Mouse (Mus musculus): Measurements from ENCODE around the gene Hipk4.

The Hipk4 gene

DNA sequence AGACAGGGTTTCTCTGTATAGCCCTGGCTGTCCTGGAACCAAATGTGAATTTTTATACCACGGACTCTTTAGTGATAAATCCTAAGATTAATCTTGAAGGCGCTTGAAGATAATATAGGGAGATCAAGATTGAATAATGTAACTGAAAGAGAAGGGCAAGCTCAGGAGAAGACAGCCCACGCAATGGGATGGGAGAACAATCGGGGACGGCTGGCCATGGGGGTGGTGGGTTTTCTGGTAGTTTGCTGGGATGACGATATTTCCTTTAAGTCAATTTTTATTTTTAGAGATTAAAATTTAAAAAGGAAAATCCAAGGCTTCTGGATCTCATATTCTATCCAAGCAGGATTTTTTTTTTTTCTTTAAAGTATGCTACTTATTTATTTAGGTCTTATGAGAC, 20.0 kb downstream of the Hipk4 start:
- no peak for TF ChIP-seq GATA4 (IDR thresholded peaks at IDR 0.05; ENCODE audit: insufficient replicate concordance, low read length)

GRCm38 (mm10) chr7:27543851-27544250, 20.8 kb downstream of the Hipk4 start:
- no peak for TF ChIP-seq GATA4 (IDR thresholded peaks at IDR 0.05; ENCODE audit: insufficient replicate concordance, low read length)

GRCm38 (mm10) chr7:27544675-27545370, 21.8 kb downstream of the Hipk4 start:
- no peak for TF ChIP-seq GATA4 (IDR thresholded peaks at IDR 0.05; ENCODE audit: insufficient replicate concordance, low read length)

- TF ChIP-seq GATA4 (IDR thresholded peaks at IDR 0.05; ENCODE audit: insufficient replicate concordance, low read length) = no peak
Observed at GRCm38 (mm10) chr7:27549597-27549996, 26.5 kb downstream of the Hipk4 start.

DNA sequence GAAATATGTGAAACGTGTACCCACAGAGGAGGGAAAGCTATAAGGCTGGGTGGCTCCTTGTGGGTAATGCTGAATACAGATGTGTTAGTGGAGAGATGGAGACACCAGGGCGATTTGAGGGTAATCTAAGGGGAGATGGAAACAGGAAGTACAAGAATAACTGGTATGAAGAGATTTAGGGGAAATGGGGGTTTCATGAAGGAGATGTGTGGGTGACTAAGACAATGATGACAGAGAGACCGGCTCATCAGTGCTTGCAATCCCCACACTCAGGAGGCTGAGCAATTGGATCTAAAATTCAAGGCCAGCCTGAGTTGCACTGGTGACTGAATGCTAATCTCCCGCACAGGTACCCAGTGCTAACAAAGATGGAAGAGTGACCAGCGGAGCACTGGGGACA, 29.0 kb downstream of the Hipk4 start:
- TF ChIP-seq GATA4 (IDR thresholded peaks at IDR 0.05; ENCODE audit: insufficient replicate concordance, low read length) = no peak

- 0 out of 2 replicates have a peak, but pooled peaks have one; percentile 54 for TF ChIP-seq GATA4 (IDR thresholded peaks at IDR 0.05; ENCODE audit: insufficient replicate concordance, low read length)
Observed at GRCm38 (mm10) chr7:27552931-27553513, 30.0 kb downstream of the Hipk4 start, which contains the start of the genes Pld3 and 2310022A10Rik. TSS of gene Pld3 (minus strand) at chr7:27553218. TSS of gene 2310022A10Rik (plus strand) at chr7:27553233.

DNA sequence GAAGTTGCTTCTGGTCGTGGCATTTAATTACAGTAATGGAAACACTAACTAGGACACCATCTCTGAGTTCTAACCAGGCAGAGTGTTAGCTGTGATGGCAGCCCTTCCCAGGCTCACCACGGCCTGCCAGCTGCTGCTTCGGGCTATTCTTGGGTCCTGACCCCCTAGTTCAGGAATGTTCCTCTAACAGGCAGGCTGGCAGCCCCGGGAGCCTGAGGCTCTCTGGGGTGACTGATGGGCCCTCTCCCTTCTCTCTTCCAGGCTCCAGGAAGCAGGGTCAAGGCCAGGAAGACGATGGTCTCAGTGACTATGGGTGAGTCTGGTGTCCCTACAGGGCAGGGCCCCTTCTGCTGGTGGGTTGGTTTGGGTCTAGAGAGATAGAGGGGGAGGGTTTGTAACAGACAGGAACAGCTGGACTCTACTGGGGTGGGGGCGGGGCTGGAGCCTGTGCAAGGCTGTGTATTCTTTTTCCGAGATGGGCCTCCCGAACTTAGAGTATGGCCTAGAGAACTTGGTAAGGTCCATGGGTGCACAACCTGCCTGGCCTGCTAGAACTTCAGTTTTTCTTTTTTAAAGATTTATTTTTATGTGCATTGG, 37.3 kb downstream of the Hipk4 start:
- TF ChIP-seq GATA4 (IDR thresholded peaks at IDR 0.05; ENCODE audit: insufficient replicate concordance, low read length) = no peak

DNA sequence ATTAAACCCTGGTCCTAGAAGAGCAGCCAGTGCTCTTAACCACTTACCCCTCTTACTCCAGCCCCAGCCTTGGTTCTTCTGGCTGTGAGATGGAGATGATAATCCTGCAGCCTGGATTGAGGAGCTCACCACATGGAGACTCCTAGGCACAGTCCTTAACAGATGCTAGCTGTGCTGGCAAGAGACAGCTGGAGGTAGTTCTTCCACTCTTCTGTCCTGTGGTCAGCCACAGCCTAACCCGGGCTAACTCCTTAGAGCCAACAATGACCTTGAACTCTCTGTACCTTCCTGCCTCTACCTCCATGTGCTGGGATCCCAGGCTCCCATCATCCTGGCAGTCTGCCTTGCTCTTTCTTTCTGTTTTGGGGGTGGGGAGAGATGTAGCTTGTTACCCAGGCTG, 37.9 kb downstream of the Hipk4 start:
- TF ChIP-seq GATA4 (IDR thresholded peaks at IDR 0.05; ENCODE audit: insufficient replicate concordance, low read length) = no peak

DNA sequence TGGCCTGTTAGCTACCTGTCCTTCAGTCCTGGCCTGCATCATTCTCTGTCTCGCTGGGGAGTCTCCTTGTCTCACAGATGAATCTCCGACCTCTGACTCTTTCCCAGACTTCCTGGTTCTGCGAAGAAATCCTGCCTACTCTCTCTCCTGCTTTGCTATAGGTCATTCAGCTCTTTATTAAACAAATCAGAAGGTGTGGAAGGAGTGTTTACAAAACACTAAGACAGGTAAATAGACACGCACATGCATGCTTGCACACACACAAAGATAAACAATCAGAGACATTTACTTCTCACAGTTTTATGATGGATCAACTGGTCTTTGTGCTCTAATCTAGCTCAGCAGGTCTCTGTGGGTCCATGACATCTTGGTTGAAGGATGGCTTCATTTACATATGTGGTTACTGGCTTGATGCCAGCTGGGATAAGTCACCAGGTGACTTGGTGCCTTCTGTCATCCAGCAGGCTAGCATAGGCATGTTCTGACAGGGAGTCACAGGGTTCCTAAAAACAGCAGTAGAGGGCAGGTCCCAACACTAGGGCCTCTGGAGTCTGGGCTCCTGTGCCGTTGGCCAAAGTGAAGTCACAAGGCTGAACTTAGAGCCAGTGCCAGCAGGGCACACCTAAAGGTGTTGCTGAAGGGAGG, 46.6 kb downstream of the Hipk4 start:
- no peak for TF ChIP-seq GATA4 (IDR thresholded peaks at IDR 0.05; ENCODE audit: insufficient replicate concordance, low read length)

GRCm38 (mm10) chr7:27572133-27572532, 49.1 kb downstream of the Hipk4 start:
- no peak for TF ChIP-seq GATA4 (IDR thresholded peaks at IDR 0.05; ENCODE audit: insufficient replicate concordance, low read length)

DNA sequence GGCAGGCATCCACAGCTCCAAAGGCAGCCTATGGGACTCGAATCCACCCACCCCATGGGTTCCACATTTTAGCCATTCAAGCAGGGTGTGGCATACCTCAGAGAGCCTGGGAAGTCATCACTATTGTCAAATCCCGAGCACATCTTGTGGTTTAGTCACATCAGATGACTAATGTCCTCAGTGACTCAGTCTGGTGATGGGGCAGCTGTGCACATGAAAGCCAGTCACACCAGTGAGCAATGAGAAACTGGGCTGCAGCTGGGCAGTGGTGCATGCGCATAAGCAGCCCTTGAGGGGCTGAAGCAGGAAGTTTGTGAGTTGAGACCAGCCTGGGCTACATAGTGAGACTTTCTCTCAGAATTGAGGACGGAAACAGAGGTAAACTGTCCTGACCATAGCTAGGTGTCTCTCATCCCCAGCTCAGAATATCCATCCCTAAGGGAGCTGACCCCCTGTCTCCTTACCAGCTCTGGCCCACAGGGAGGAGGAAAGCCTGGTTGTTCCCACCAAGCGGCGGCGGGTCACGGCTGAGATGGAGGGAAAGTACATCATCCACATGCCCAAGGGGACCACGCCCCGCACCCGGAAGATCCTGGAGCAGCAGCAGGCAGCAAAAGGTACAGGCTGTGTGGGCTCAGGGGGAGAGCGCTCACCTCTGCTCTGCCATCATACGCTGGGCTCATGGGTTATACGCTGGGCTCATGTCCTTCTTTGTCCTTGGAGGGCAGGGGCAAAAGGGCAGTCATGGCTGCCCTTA, 51.2 kb downstream of the Hipk4 start:
- no peak for TF ChIP-seq GATA4 (IDR thresholded peaks at IDR 0.05; ENCODE audit: insufficient replicate concordance, low read length)

GRCm38 (mm10) chr7:27576914-27577313, 53.8 kb downstream of the Hipk4 start:
- no peak for TF ChIP-seq GATA4 (IDR thresholded peaks at IDR 0.05; ENCODE audit: insufficient replicate concordance, low read length)

GRCm38 (mm10) chr7:27577589-27577988, 54.5 kb downstream of the Hipk4 start:
- no peak for TF ChIP-seq GATA4 (IDR thresholded peaks at IDR 0.05; ENCODE audit: insufficient replicate concordance, low read length)

GRCm38 (mm10) chr7:27578465-27578864, 55.4 kb downstream of the Hipk4 start:
- no peak for TF ChIP-seq GATA4 (IDR thresholded peaks at IDR 0.05; ENCODE audit: insufficient replicate concordance, low read length)

Data from liver, adult (tissue).